Comparison of ENCODE assay signal across 7 mouse cellular contexts in the genomic region with DNA sequence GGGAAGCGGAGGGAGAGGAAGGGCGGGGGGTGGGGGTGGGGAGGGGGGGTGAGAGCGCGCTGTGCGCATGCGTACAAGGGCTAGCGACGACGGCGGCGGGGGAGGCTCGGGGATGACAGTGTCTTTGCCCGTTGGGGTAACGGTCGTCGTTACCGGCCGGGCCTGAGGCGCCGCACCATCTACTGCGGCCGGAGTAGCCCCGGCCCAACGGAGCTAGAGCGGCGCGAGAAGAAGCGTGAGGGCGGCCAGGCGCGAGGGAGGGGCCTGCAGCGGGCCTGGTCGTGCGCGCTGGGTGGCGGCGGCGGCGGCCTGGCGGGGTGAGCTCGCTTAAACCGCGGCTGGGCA. TPM values are rescaled to one million over a fixed set of nuclear protein-coding genes. Genes with fewer than 3 reads are reported as not detected.
A peak's percentile ranks its signal among the peaks of the same experiment; 100 is the strongest.
DNase-seq lines count a peak whose midpoint lies in the region; ATAC-seq and TF ChIP-seq lines count a peak whose summit lies in the region.

Gene Msl2 (plus strand): TSS at position 115 of the 345 bp plus-strand sequence.

- H3K36me3 ChIP-seq in CH12.LX (replicated peaks in 1 of 2; ENCODE audit: control insufficient read depth in 1 of 2, insufficient read depth in 1 of 2, low read length in 1 of 2) (peaks cover 0 to 7% of the 10 kb centered on the region in 2 experiments), ES-E14 (ENCODE audit: control insufficient read depth, insufficient read depth, low read length, poor library complexity, severe bottlenecking) (no peaks in the 10 kb centered on the region)
- H3K36me3 ChIP-seq in forebrain, embryonic 12.5 days (replicated peaks), result no peaks in the 10 kb centered on the region
- H3K36me3 ChIP-seq in hindbrain, embryonic 10.5 days, result no peaks in the 10 kb centered on the region; the same call in 1 of the 2 replicates
- H3K36me3 ChIP-seq in limb, embryonic 15.5 days, result no peaks in the 10 kb centered on the region
- H3K36me3 ChIP-seq in stomach, embryonic 15.5 days, result no peaks in the 10 kb centered on the region

- H3K27ac ChIP-seq in CH12.LX (ENCODE audit: insufficient read depth, low read depth), result peak within 1 kb of the TSS; percentile 95
- H3K27ac ChIP-seq in ES-E14 (ENCODE audit: insufficient read depth, low read depth, low read length, poor library complexity, severe bottlenecking), result peak within 1 kb of the TSS; percentile 95
- peak within 1 kb of the TSS; percentile 99 for H3K27ac ChIP-seq in forebrain, embryonic 12.5 days
- peak within 1 kb of the TSS; percentile 99 for H3K27ac ChIP-seq in hindbrain, embryonic 10.5 days
- H3K27ac ChIP-seq in limb, embryonic 15.5 days, result peak within 1 kb of the TSS; percentile 100
- peak within 1 kb of the TSS; percentile 100 for H3K27ac ChIP-seq in stomach, embryonic 15.5 days

- H3K4me1 ChIP-seq in CH12.LX (ENCODE audit: control insufficient read depth in 1 of 2, insufficient read depth in 2 of 2) (peaks cover 2 to 11% of the 10 kb centered on the region in 2 experiments; a peak in 3 of 4 replicates), ES-E14 (ENCODE audit: control insufficient read depth in 2 of 2, insufficient read depth in 2 of 2, low read length in 2 of 2, poor library complexity in 1 of 2) (peaks cover 0 to 8% of the 10 kb centered on the region in 2 experiments; a peak in 1 of 4 replicates)
- H3K4me1 ChIP-seq in forebrain, embryonic 12.5 days, result peaks cover 24% of the 10 kb centered on the region
- peaks cover 33% of the 10 kb centered on the region for H3K4me1 ChIP-seq in hindbrain, embryonic 10.5 days (replicated peaks)
- H3K4me1 ChIP-seq in limb, embryonic 15.5 days, result peaks cover 19% of the 10 kb centered on the region
- H3K4me1 ChIP-seq in stomach, embryonic 15.5 days, result peaks cover 7% of the 10 kb centered on the region; the same call in 1 of the 2 replicates

- ATAC-seq in forebrain, embryonic 12.5 days (ENCODE audit: low FRiP score), result peak; percentile 75
- no peak for ATAC-seq in limb, embryonic 15.5 days (ENCODE audit: insufficient number of reproducible peaks, low FRiP score, low TSS enrichment, low read depth)
- ATAC-seq in stomach, embryonic 15.5 days (ENCODE audit: insufficient read depth, low FRiP score, low read depth), result no peak

- no peak for TF ChIP-seq EP300 in CH12.LX (IDR thresholded peaks at IDR 0.05; ENCODE audit: low read length)

- under 1% methylated on average over 40 of the region's 43 CpGs for WGBS in forebrain, embryonic 12.5 days
- WGBS in hindbrain, embryonic 10.5 days, result under 1% methylated on average over 33 of the region's 43 CpGs
- WGBS in limb, embryonic 15.5 days, result under 1% methylated on average over 23 of the region's 43 CpGs
- WGBS in stomach, embryonic 15.5 days, result 0% methylated on average over 25 of the region's 43 CpGs

- 0 out of 2 replicates have a peak, but pooled peaks have one; percentile 26 for TF ChIP-seq POLR2A in CH12.LX (IDR thresholded peaks at IDR 0.05; ENCODE audit: low read depth, low read length)

- H3K9me3 ChIP-seq in CH12.LX (replicated peaks; ENCODE audit: low read length), result no peaks in the 10 kb centered on the region
- H3K9me3 ChIP-seq in ES-E14 (ENCODE audit: control insufficient read depth, insufficient read depth, low read depth, low read length), result no peaks in the 10 kb centered on the region
- no peaks in the 10 kb centered on the region for H3K9me3 ChIP-seq in forebrain, embryonic 12.5 days
- no peaks in the 10 kb centered on the region for H3K9me3 ChIP-seq in hindbrain, embryonic 10.5 days
- no peaks in the 10 kb centered on the region for H3K9me3 ChIP-seq in limb, embryonic 15.5 days
- H3K9me3 ChIP-seq in stomach, embryonic 15.5 days, result no peaks in the 10 kb centered on the region

- no peak for DNase-seq in CH12.LX (ENCODE audit: extremely low read depth)
- no peak for DNase-seq in ES-E14 (ENCODE audit: low read depth, low spot score)
- no peak for DNase-seq in hindbrain, embryonic 10.5 days (ENCODE audit: low spot score)
- DNase-seq in cerebellum, postnatal 25 days, result no peak

- no peak for TF ChIP-seq RAD21 in CH12.LX (IDR thresholded peaks at IDR 0.05; ENCODE audit: low read depth, low read length)

- no peak for TF ChIP-seq CTCF in CH12.LX (conservative IDR thresholded peaks at IDR 0.05 in 1 of 2, IDR thresholded peaks at IDR 0.05 in 1 of 2; ENCODE audit: low read depth in 2 of 2, low read length in 2 of 2)

- dilution Hi-C loops in CH12.LX (cut with MboI; ENCODE audit: extremely low pct_ligation_motif_present, extremely low pct_unique_long_range_greater_than_20kb, low sequenced_read_pairs), result no loop called here

- H3K4me2 ChIP-seq in CH12.LX (ENCODE audit: insufficient read depth, low read depth, poor library complexity, severe bottlenecking), result peak within 1 kb of the TSS; percentile 78
- peak within 1 kb of the TSS; percentile 88 for H3K4me2 ChIP-seq in forebrain, embryonic 12.5 days
- peak within 1 kb of the TSS; percentile 70 for H3K4me2 ChIP-seq in limb, embryonic 15.5 days
- peak within 1 kb of the TSS; percentile 73 for H3K4me2 ChIP-seq in stomach, embryonic 15.5 days

- H3K79me2 ChIP-seq in CH12.LX (replicated peaks; ENCODE audit: control insufficient read depth, extremely low read depth, insufficient read depth, poor library complexity, severe bottlenecking), result peaks cover 44% of the 10 kb centered on the region

- in situ Hi-C loops in CH12.LX (cut with MboI; ENCODE audit: low pct_ligation_motif_present, low pct_unique_long_range_greater_than_20kb, low sequenced_read_pairs) (no loop called here), ES-E14 (cut with MboI; ENCODE audit: low sequenced_read_pairs in 2 of 2, unreplicated experiment in 2 of 2) (no loop called here)

- no peaks in the 10 kb centered on the region for H3K27me3 ChIP-seq in CH12.LX (replicated peaks)
- H3K27me3 ChIP-seq in forebrain, embryonic 12.5 days, result no peaks in the 10 kb centered on the region
- no peaks in the 10 kb centered on the region for H3K27me3 ChIP-seq in hindbrain, embryonic 10.5 days (ENCODE audit: insufficient read depth, poor library complexity, severe bottlenecking)
- no peaks in the 10 kb centered on the region for H3K27me3 ChIP-seq in limb, embryonic 15.5 days
- H3K27me3 ChIP-seq in stomach, embryonic 15.5 days (replicated peaks), result no peaks in the 10 kb centered on the region

- peak within 1 kb of the TSS; percentile 86 to 98 (median 97) for H3K4me3 ChIP-seq in CH12.LX (replicated peaks in 1 of 3; ENCODE audit: low read depth in 2 of 3, low read length in 2 of 3, poor library complexity in 1 of 3)
- H3K4me3 ChIP-seq in ES-E14 (ENCODE audit: insufficient read depth in 1 of 2, low read depth in 1 of 2, low read length in 2 of 2, poor library complexity in 1 of 2, severe bottlenecking in 1 of 2), result peak within 1 kb of the TSS; percentile 93 to 96
- peak within 1 kb of the TSS; percentile 77 for H3K4me3 ChIP-seq in forebrain, embryonic 12.5 days (replicated peaks)
- peak within 1 kb of the TSS; percentile 98 for H3K4me3 ChIP-seq in hindbrain, embryonic 10.5 days
- peak within 1 kb of the TSS; percentile 96 for H3K4me3 ChIP-seq in limb, embryonic 15.5 days
- H3K4me3 ChIP-seq in stomach, embryonic 15.5 days (replicated peaks), result peak within 1 kb of the TSS; percentile 96

- H3K9ac ChIP-seq in CH12.LX (ENCODE audit: insufficient read depth, low read depth) (peak within 1 kb of the TSS; percentile 99), ES-E14 (ENCODE audit: insufficient read depth, low read depth, low read length, poor library complexity, severe bottlenecking) (peak within 1 kb of the TSS; percentile 96)
- peak within 1 kb of the TSS; percentile 97 for H3K9ac ChIP-seq in forebrain, embryonic 12.5 days
- H3K9ac ChIP-seq in limb, embryonic 15.5 days, result peak within 1 kb of the TSS; percentile 99
- H3K9ac ChIP-seq in stomach, embryonic 15.5 days, result peak within 1 kb of the TSS; percentile 98

TF ChIP-seq in CH12.LX, 34 proteins besides CTCF, POLR2A, EP300 and RAD21 (continues in another document):
- TF ChIP-seq USF1 (IDR thresholded peaks at IDR 0.05; ENCODE audit: low read depth, low read length) (no peak), SIN3A (IDR thresholded peaks at IDR 0.05; ENCODE audit: low read length) (0 out of 2 replicates have a peak, but pooled peaks have one; percentile 10), ZMIZ1 (IDR thresholded peaks at IDR 0.05; ENCODE audit: low read depth, low read length) (0 out of 2 replicates have a peak, but pooled peaks have one; percentile 42), GABPA (IDR thresholded peaks at IDR 0.05; ENCODE audit: insufficient replicate concordance, low read depth, low read length) (no peak), MEF2A (IDR thresholded peaks at IDR 0.05; ENCODE audit: borderline replicate concordance, low read depth, low read length) (no peak), ETS1 (conservative IDR thresholded peaks at IDR 0.05; ENCODE audit: low read depth, low read length) (no peak), MYC (IDR thresholded peaks at IDR 0.05; ENCODE audit: low read depth, low read length) (no peak), ZC3H11A (IDR thresholded peaks at IDR 0.05; ENCODE audit: low read depth, low read length) (no peak), NELFE (IDR thresholded peaks at IDR 0.05; ENCODE audit: low read depth, low read length) (peak; percentile 60; the same call in 1 of the 2 replicates)

TF ChIP-seq in ES-E14, 5 proteins besides CTCF, POLR2A, EP300 and RAD21:
- no peak for TF ChIP-seq MAFK (IDR thresholded peaks at IDR 0.05; ENCODE audit: insufficient read depth, low read depth, low read length)
- no peak for TF ChIP-seq ZC3H11A (IDR thresholded peaks at IDR 0.05; ENCODE audit: borderline replicate concordance, low read depth, low read length)
- TF ChIP-seq ZNF384 (IDR thresholded peaks at IDR 0.05; ENCODE audit: low read depth, low read length), result no peak
- TF ChIP-seq CHD2 (IDR thresholded peaks at IDR 0.05; ENCODE audit: low read depth, low read length), result no peak
- no peak for TF ChIP-seq HCFC1 (IDR thresholded peaks at IDR 0.05; ENCODE audit: borderline replicate concordance, insufficient read depth, low read length)

RNA-seq across cellular contexts. Expression of gene Msl2, which starts in this region (rescaled TPM):
- total RNA-seq in CH12.LX (2012; rRNA removed) (15.5 and 18.6 TPM in 2 replicates), CH12.LX (2014; rRNA removed) (18.7 and 19.7 TPM in 2 replicates), ES-E14 (2012; rRNA removed) (19.5 and 21.3 TPM in 2 replicates)
- 26.1 and 30.8 TPM in 2 replicates for polyA plus RNA-seq in CH12.LX (2012; ENCODE audit: insufficient read length, low read depth)
- 7.6 and 8.0 TPM in 2 replicates for polyA plus RNA-seq in forebrain, embryonic 12.5 days (2016; fragmentation: Nextera tagmentation; extraction: Ambion mirVana)
- polyA plus RNA-seq in hindbrain, embryonic 10.5 days (2016; fragmentation: Nextera tagmentation; extraction: Ambion mirVana), result 3.7 and 4.5 TPM in 2 replicates
- 3.7 and 5.4 TPM in 2 replicates for polyA plus RNA-seq in limb, embryonic 15.5 days (2015; fragmentation: Nextera tagmentation; extraction: Ambion mirVana)
- polyA plus RNA-seq in stomach, embryonic 15.5 days (2015; fragmentation: Nextera tagmentation; extraction: Ambion mirVana), result 5.3 and 6.3 TPM in 2 replicates
